Mouse (Mus musculus): ENCODE measurements around the gene Zfp871. TPM values are rescaled to one million over a fixed set of nuclear protein-coding genes. Genes with fewer than 3 reads are reported as not detected.
A peak's percentile ranks its signal among the peaks of the same experiment; 100 is the strongest.
"Not testable (repeated sequence)": the region's sequence is repeated elsewhere in the genome, so short reads cannot be mapped to it uniquely, and the experiment has no call there.

Gene Zfp871
- polyA plus RNA-seq, 1 experiment from 2014 or later, result 50.3 TPM

- Histone ChIP-seq H3K27me3 (no peaks in the 10 kb centered on the region), H3K4me3 (peak overlapping the region; percentile 89), H3K9me3 (0 out of 2 replicates have a peak, but pooled peaks cover 4% of the 10 kb centered on the region), H3K4me2 (replicated peaks) (peak overlapping the region; percentile 74), H3K27ac (no peak overlapping the region), H3K36me3 (peaks cover 25% of the 10 kb centered on the region), H3K4me1 (peaks cover 17% of the 10 kb centered on the region), H3K9ac (peak overlapping the region; percentile 97)
- ATAC-seq (ENCODE audit: low FRiP score, low read depth), result no peak
- WGBS, result 64% methylated on average over 6 of the region's 6 CpGs
Observed at GRCm38 (mm10) chr17:32786944-32787343, 1.1 kb downstream of the Zfp871 start.

- no peak for ATAC-seq (ENCODE audit: low FRiP score, low read depth)
- 79% methylated on average over 3 of the region's 3 CpGs for WGBS
- Histone ChIP-seq H3K27ac (no peak overlapping the region), H3K36me3 (peaks cover 27% of the 10 kb centered on the region), H3K4me1 (peaks cover 17% of the 10 kb centered on the region), H3K27me3 (no peaks in the 10 kb centered on the region), H3K4me2 (replicated peaks) (peak overlapping the region; percentile 14; the same call in 1 of the 2 replicates), H3K4me3 (no peak overlapping the region), H3K9me3 (0 out of 2 replicates have a peak, but pooled peaks cover 4% of the 10 kb centered on the region), H3K9ac (no peak overlapping the region)
Observed at GRCm38 (mm10) chr17:32785656-32786055, 2.4 kb downstream of the Zfp871 start.

GRCm38 (mm10) chr17:32777564-32777963, 10.5 kb downstream of the Zfp871 start:
- no peaks in the 10 kb centered on the region for H3K4me1 ChIP-seq
- no peak overlapping the region for H3K27ac ChIP-seq
- no peak overlapping the region for H3K4me3 ChIP-seq
- no peak overlapping the region for H3K9ac ChIP-seq
- no peak for ATAC-seq (ENCODE audit: low FRiP score, low read depth)
- no peaks in the 10 kb centered on the region for H3K27me3 ChIP-seq
- 98% methylated on average over 3 of the region's 3 CpGs for WGBS
- no peaks in the 10 kb centered on the region for H3K9me3 ChIP-seq
- H3K4me2 ChIP-seq (replicated peaks), result no peak overlapping the region
- H3K36me3 ChIP-seq, result peaks cover 75% of the 10 kb centered on the region

- no peaks in the 10 kb centered on the region for H3K27me3 ChIP-seq
- H3K4me1 ChIP-seq, result no peaks in the 10 kb centered on the region
- no peak overlapping the region for H3K9ac ChIP-seq
- no peak overlapping the region for H3K4me2 ChIP-seq (replicated peaks)
- WGBS, result 84% methylated on average over 1 of the region's 1 CpGs
- H3K4me3 ChIP-seq, result no peak overlapping the region
- no peak for ATAC-seq (ENCODE audit: low FRiP score, low read depth)
- H3K27ac ChIP-seq, result no peak overlapping the region
- H3K36me3 ChIP-seq, result peaks cover 96% of the 10 kb centered on the region
- peaks cover 8% of the 10 kb centered on the region; the same call in 1 of the 2 replicates for H3K9me3 ChIP-seq
Observed at GRCm38 (mm10) chr17:32771213-32771612, 16.9 kb downstream of the Zfp871 start.

GRCm38 (mm10) chr17:32766422-32766821, 21.7 kb downstream of the Zfp871 start:
- ATAC-seq (ENCODE audit: low FRiP score, low read depth), result no peak
- 99% methylated on average over 2 of the region's 2 CpGs for WGBS
- H3K36me3 ChIP-seq, result peaks cover 74% of the 10 kb centered on the region
- no peaks in the 10 kb centered on the region for H3K27me3 ChIP-seq
- H3K27ac ChIP-seq, result no peak overlapping the region
- peaks cover 19% of the 10 kb centered on the region; the same call in 1 of the 2 replicates for H3K9me3 ChIP-seq
- H3K4me1 ChIP-seq, result no peaks in the 10 kb centered on the region
- H3K9ac ChIP-seq, result no peak overlapping the region
- no peak overlapping the region for H3K4me2 ChIP-seq (replicated peaks)
- H3K4me3 ChIP-seq, result no peak overlapping the region

- Histone ChIP-seq H3K9ac (no peak overlapping the region), H3K4me1 (no peaks in the 10 kb centered on the region), H3K4me2 (replicated peaks) (no peak overlapping the region), H3K27ac (no peak overlapping the region), H3K4me3 (no peak overlapping the region), H3K9me3 (no peaks in the 10 kb centered on the region), H3K27me3 (no peaks in the 10 kb centered on the region), H3K36me3 (no peaks in the 10 kb centered on the region)
- no peak for ATAC-seq (ENCODE audit: low FRiP score, low read depth)
- WGBS, result 70% methylated on average over 5 of the region's 5 CpGs
Observed at GRCm38 (mm10) chr17:32757331-32757730, 30.8 kb downstream of the Zfp871 start.

- Histone ChIP-seq H3K4me2 (replicated peaks) (no peak overlapping the region), H3K4me1 (no peaks in the 10 kb centered on the region), H3K4me3 (no peak overlapping the region), H3K9me3 (no peaks in the 10 kb centered on the region), H3K27ac (no peak overlapping the region), H3K36me3 (no peaks in the 10 kb centered on the region), H3K27me3 (no peaks in the 10 kb centered on the region), H3K9ac (no peak overlapping the region)
- no peak for ATAC-seq (ENCODE audit: low FRiP score, low read depth)
- 11% methylated on average over 12 of the region's 12 CpGs for WGBS
Observed at GRCm38 (mm10) chr17:32753634-32754033, 34.5 kb downstream of the Zfp871 start.

GRCm38 (mm10) chr17:32752813-32753360, 35.2 kb downstream of the Zfp871 start:
- no peak overlapping the region for H3K27ac ChIP-seq
- H3K9ac ChIP-seq, result no peak overlapping the region
- no peaks in the 10 kb centered on the region for H3K9me3 ChIP-seq
- no peaks in the 10 kb centered on the region for H3K27me3 ChIP-seq
- no peaks in the 10 kb centered on the region for H3K36me3 ChIP-seq
- H3K4me3 ChIP-seq, result no peak overlapping the region
- H3K4me1 ChIP-seq, result no peaks in the 10 kb centered on the region
- 75% methylated on average over 6 of the region's 6 CpGs for WGBS
- ATAC-seq (ENCODE audit: low FRiP score, low read depth), result no peak
- H3K4me2 ChIP-seq (replicated peaks), result no peak overlapping the region

GRCm38 (mm10) chr17:32750611-32751010, 37.5 kb downstream of the Zfp871 start:
- ATAC-seq (ENCODE audit: low FRiP score, low read depth), result no peak
- 49% methylated on average over 5 of the region's 5 CpGs for WGBS
- Histone ChIP-seq H3K4me1 (no peaks in the 10 kb centered on the region), H3K36me3 (no peaks in the 10 kb centered on the region), H3K4me2 (replicated peaks) (no peak overlapping the region), H3K27ac (no peak overlapping the region), H3K9ac (no peak overlapping the region), H3K4me3 (no peak overlapping the region), H3K27me3 (no peaks in the 10 kb centered on the region), H3K9me3 (no peaks in the 10 kb centered on the region)

- Histone ChIP-seq H3K4me1 (no peaks in the 10 kb centered on the region), H3K4me3 (no peak overlapping the region), H3K9me3 (no peaks in the 10 kb centered on the region), H3K9ac (no peak overlapping the region), H3K36me3 (no peaks in the 10 kb centered on the region), H3K27me3 (no peaks in the 10 kb centered on the region), H3K4me2 (replicated peaks) (no peak overlapping the region), H3K27ac (no peak overlapping the region)
- no peak for ATAC-seq (ENCODE audit: low FRiP score, low read depth)
- 42% methylated on average over 1 of the region's 1 CpGs for WGBS
Observed at GRCm38 (mm10) chr17:32741057-32741456, 47.0 kb downstream of the Zfp871 start.

- H3K4me3 ChIP-seq, result no peak overlapping the region
- H3K4me1 ChIP-seq, result no peaks in the 10 kb centered on the region
- no peak overlapping the region for H3K4me2 ChIP-seq (replicated peaks)
- no peak overlapping the region for H3K9ac ChIP-seq
- no peak overlapping the region for H3K27ac ChIP-seq
- no peaks in the 10 kb centered on the region for H3K9me3 ChIP-seq
- no peaks in the 10 kb centered on the region for H3K36me3 ChIP-seq
- ATAC-seq (ENCODE audit: low FRiP score, low read depth), result no peak
- WGBS, result 89% methylated on average over 1 of the region's 1 CpGs
- H3K27me3 ChIP-seq, result no peaks in the 10 kb centered on the region
Observed at GRCm38 (mm10) chr17:32738406-32738805, 49.7 kb downstream of the Zfp871 start.

- no peak overlapping the region for H3K4me3 ChIP-seq
- H3K9me3 ChIP-seq, result peaks cover 6% of the 10 kb centered on the region
- no peaks in the 10 kb centered on the region for H3K4me1 ChIP-seq
- no peak overlapping the region for H3K9ac ChIP-seq
- no peak overlapping the region for H3K4me2 ChIP-seq (replicated peaks)
- no peaks in the 10 kb centered on the region for H3K27me3 ChIP-seq
- ATAC-seq (ENCODE audit: low FRiP score, low read depth), result no peak
- 71% methylated on average over 3 of the region's 3 CpGs for WGBS
- H3K36me3 ChIP-seq, result no peaks in the 10 kb centered on the region
- H3K27ac ChIP-seq, result no peak overlapping the region
Observed at GRCm38 (mm10) chr17:32729029-32729428, 59.1 kb downstream of the Zfp871 start.

- H3K9me3 ChIP-seq; H3K27me3 ChIP-seq; H3K36me3 ChIP-seq; H3K27ac ChIP-seq; ATAC-seq (ENCODE audit: low FRiP score, low read depth); H3K4me2 ChIP-seq (replicated peaks); H3K9ac ChIP-seq; H3K4me3 ChIP-seq; H3K4me1 ChIP-seq: not testable (repeated sequence)
Observed at GRCm38 (mm10) chr17:32726360-32726759, 61.7 kb downstream of the Zfp871 start.

Data from limb, embryonic 13.5 days (tissue).